Mouse (Mus musculus) stomach, postnatal 0 days (tissue): ENCODE data around the gene F9. TPM values are rescaled to one million over a fixed set of nuclear protein-coding genes. Genes with fewer than 3 reads are reported as not detected.
"Not testable (repeated sequence)": the region's sequence is repeated elsewhere in the genome, so short reads cannot be mapped to it uniquely, and the experiment has no call there.

Source experiments
- ATAC-seq: fragments of 200-750 bp; cut with Nextera tagmentation; 2 replicates; pipeline ENCODE4 v1.8.0; 2017; ENCODE audit not compliant: low FRiP score, low TSS enrichment
- DNase-seq: peaks from one replicate; pipeline ENCODE4 v3.0.0-alpha.2; 2016; ENCODE audit warnings: low spot score
- H3K27ac ChIP-seq: fragments of 300-500 bp; sonication (generic); replicated peaks from 2 replicates; pipeline ENCODE4 v1.5.1; 2014; ENCODE audit warnings: mild to moderate bottlenecking, control low read depth
- H3K27me3 ChIP-seq: fragments of 300-500 bp; sonication (generic); 2 replicates; pipeline ENCODE4 v1.6.1; 2014; ENCODE audit warnings: low read length; ENCODE audit not compliant: control insufficient read depth, insufficient read depth
- H3K36me3 ChIP-seq: fragments of 300-500 bp; sonication (generic); 2 replicates; pipeline ENCODE4 v1.6.1; 2014; ENCODE audit warnings: low read length, mixed read lengths; ENCODE audit not compliant: control insufficient read depth, insufficient read depth
- H3K4me1 ChIP-seq: fragments of 300-500 bp; sonication (generic); replicated peaks from 2 replicates; pipeline ENCODE4 v1.6.1; 2014; ENCODE audit warnings: antibody characterized with exemption; ENCODE audit not compliant: control insufficient read depth, insufficient read depth
- H3K4me2 ChIP-seq: fragments of 300-500 bp; sonication (generic); replicated peaks from 2 replicates; pipeline ENCODE4 v1.6.1; 2014; ENCODE audit warnings: low read depth, mild to moderate bottlenecking, control low read depth, moderate library complexity
- H3K4me3 ChIP-seq: fragments of 300-500 bp; sonication (generic); 2 replicates; pipeline ENCODE4 v1.5.1; 2014; ENCODE audit warnings: low read depth, low read length, control low read depth
- H3K9ac ChIP-seq: fragments of 300-500 bp; sonication (generic); 2 replicates; pipeline ENCODE4 v1.6.1; 2014; ENCODE audit warnings: mild to moderate bottlenecking, low read length, control low read depth, mixed read lengths
- H3K9me3 ChIP-seq: fragments of 300-500 bp; sonication (generic); 2 replicates; pipeline ENCODE4 v1.6.1; 2016; ENCODE audit warnings: low read length; ENCODE audit not compliant: control insufficient read depth
- CTCF ChIP-seq: IDR thresholded peaks from 2 replicates; pipeline ENCODE4 v1.5.1; 2016; ENCODE audit warnings: antibody characterized with exemption, low read depth, mild to moderate bottlenecking, moderate library complexity
- EP300 ChIP-seq: optimal IDR thresholded peaks from 2 replicates; pipeline ENCODE3; 2016; ENCODE audit warnings: antibody characterized with exemption
- WGBS: fragments of 180-500 bp; shearing (Covaris S2); extraction: QIAGEN DNeasy Blood & Tissue Kit; methylation state at CpG from one replicate; pipeline ENCODE4 v1.1.7; 2014; 5-methylcytosine and 5-hydroxymethylcytosine counted together
- polyA plus RNA-seq: library from polyadenylated mRNA; unstranded; fragments of >200 nt; fragmentation: Nextera tagmentation; extraction: Ambion mirVana; gene quantifications from 2 replicates; pipeline ENCODE4 v1.2.1, GENCODE M21; 2015

The F9 gene
- 0.05 TPM in 1 of 2 replicates, not detected in the other for polyA plus RNA-seq

GRCm38 (mm10) chrX:59999221-60000083, at the start of gene F9:
Gene F9 (plus strand): TSS chrX:59999464.
- Histone ChIP-seq H3K4me2 (no peak within 1 kb of the TSS), H3K4me1 (no peaks in the 10 kb centered on the region), H3K9ac (no peak within 1 kb of the TSS), H3K9me3 (no peaks in the 10 kb centered on the region), H3K36me3 (no peaks in the 10 kb centered on the region), H3K27me3 (no peaks in the 10 kb centered on the region), H3K27ac (no peak within 1 kb of the TSS), H3K4me3 (no peak within 1 kb of the TSS)
- ATAC-seq (no peak), DNase-seq (no peak)
- TF ChIP-seq CTCF (no peak), EP300 (no peak)
- WGBS = 76% methylated on average over 10 of the region's 10 CpGs

DNA sequence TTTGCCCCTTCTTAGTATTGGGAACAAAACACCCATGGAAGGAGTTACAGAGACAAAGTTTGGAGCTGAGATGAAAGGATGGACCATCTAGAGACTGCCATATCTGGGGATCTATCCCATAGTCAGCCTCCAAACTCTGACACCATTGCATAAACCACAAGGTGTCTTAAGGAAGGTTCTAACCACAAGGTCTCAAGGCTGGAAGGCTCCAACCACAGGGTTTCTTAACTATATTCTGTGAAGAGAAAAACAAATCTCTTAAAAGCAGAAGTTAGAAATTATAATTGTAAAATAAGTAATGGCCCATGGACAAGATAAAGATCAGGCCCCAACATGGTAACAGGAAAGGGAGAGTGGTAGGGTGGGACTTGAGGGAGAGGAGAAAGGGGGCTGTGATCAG, 29.5 kb upstream of the F9 start:
- H3K9me3 ChIP-seq, DNase-seq, H3K4me2 ChIP-seq, H3K36me3 ChIP-seq, H3K9ac ChIP-seq, H3K4me3 ChIP-seq, H3K27me3 ChIP-seq, H3K4me1 ChIP-seq, ATAC-seq, H3K27ac ChIP-seq: not testable (repeated sequence)

DNA sequence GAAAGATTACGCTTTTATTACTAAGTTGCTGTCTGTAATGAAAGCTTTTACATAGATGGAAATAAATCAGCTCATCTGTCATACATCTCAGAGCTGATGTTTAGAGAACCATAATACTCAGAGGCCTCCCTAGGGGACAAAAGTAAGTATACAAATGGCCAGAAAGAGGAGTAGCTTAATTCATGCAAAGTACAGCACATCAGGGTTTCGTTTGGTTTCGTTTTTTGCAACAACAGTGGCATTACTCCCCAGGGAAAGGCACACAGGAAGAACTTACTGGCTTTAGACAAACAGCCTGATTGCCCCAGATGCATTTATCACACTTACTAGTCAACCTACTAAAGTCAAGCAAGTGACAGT, 800 bp downstream of the F9 start:
- no peak overlapping the region for H3K4me2 ChIP-seq
- no peaks in the 10 kb centered on the region for H3K9me3 ChIP-seq
- H3K36me3 ChIP-seq = no peaks in the 10 kb centered on the region
- H3K4me1 ChIP-seq = no peaks in the 10 kb centered on the region
- TF ChIP-seq CTCF = no peak
- TF ChIP-seq EP300 = no peak
- WGBS = 54% methylated on average over 3 of the region's 3 CpGs
- H3K27me3 ChIP-seq = no peaks in the 10 kb centered on the region
- no peak for DNase-seq
- ATAC-seq = no peak
- H3K9ac ChIP-seq = no peak overlapping the region
- H3K4me3 ChIP-seq = no peak overlapping the region
- H3K27ac ChIP-seq = no peak overlapping the region

DNA sequence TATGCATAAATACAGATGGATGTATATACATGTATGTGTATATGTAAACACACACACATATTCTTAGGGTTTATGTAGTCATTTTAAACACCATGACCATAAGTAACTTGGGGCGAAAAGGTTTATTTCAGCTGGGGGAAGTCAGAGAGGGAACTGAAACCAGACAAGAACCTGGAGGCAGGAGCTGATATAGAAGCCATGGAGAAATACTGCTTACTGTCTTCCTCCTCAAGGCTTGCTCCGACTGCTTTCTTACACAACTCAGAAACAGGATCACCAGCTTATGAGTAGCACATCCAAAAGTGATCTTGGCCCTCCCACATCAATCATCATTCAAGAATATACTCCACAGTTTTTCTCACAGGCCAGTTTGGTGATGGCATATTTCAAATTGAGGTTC, 2.2 kb downstream of the F9 start:
- H3K4me1 ChIP-seq = no peaks in the 10 kb centered on the region
- no peak overlapping the region for H3K27ac ChIP-seq
- ATAC-seq (no peak), DNase-seq (no peak)
- no peaks in the 10 kb centered on the region for H3K27me3 ChIP-seq
- no peak overlapping the region for H3K4me2 ChIP-seq
- no peak overlapping the region for H3K4me3 ChIP-seq
- TF ChIP-seq EP300 = no peak
- no peak for TF ChIP-seq CTCF
- no peaks in the 10 kb centered on the region for H3K36me3 ChIP-seq
- H3K9ac ChIP-seq = no peak overlapping the region
- WGBS = 90% methylated on average over 2 of the region's 2 CpGs
- H3K9me3 ChIP-seq = no peaks in the 10 kb centered on the region

DNA sequence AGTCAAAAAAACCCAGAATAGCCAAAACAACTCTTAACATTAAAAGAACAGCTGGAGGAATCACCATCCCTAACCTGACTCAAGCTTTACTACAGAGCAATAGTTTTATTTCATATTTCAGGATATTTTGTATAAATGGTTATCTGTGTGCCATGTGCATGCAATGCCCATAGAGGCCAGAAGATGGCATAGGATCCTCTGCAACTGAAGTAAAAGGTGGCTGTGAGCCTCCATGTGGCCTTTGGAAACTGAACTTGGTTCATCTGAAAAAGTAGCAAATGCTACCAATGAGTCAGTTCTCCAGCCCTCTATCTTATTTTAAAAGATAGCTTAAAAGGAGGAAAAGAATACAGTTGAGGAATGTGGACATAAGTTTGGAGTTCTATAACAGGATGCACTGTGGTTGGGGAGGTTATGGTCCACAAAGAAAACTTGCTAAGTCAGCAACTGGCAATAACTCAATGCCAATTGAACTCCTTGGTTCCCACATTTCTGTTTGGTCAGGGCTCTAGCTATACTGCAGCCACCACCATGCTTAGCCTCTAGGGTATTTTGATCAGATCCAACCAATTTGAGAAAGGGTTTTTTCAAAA, 13.9 kb downstream of the F9 start:
- Histone ChIP-seq H3K36me3 (no peaks in the 10 kb centered on the region), H3K9me3 (no peaks in the 10 kb centered on the region), H3K9ac (no peak overlapping the region), H3K27ac (no peak overlapping the region), H3K4me3 (no peak overlapping the region), H3K4me2 (no peak overlapping the region), H3K27me3 (no peaks in the 10 kb centered on the region), H3K4me1 (no peaks in the 10 kb centered on the region)
- TF ChIP-seq CTCF (peak; percentile 75), EP300 (no peak)
- DNase-seq (peak; percentile 30), ATAC-seq (no peak)

GRCm38 (mm10) chrX:60014588-60014987, 15.3 kb downstream of the F9 start:
- no peak for ATAC-seq
- WGBS = 83% methylated on average over 1 of the region's 1 CpGs
- H3K4me1 ChIP-seq = no peaks in the 10 kb centered on the region
- no peaks in the 10 kb centered on the region for H3K27me3 ChIP-seq
- no peak overlapping the region for H3K4me2 ChIP-seq
- H3K9me3 ChIP-seq = no peaks in the 10 kb centered on the region
- no peak for TF ChIP-seq CTCF
- no peak for TF ChIP-seq EP300
- no peaks in the 10 kb centered on the region for H3K36me3 ChIP-seq
- H3K4me3 ChIP-seq = no peak overlapping the region
- no peak overlapping the region for H3K27ac ChIP-seq
- no peak overlapping the region for H3K9ac ChIP-seq
- no peak for DNase-seq
